Mouse (Mus musculus): Measurements from ENCODE around the gene Thap12. TPM values are rescaled to one million over a fixed set of nuclear protein-coding genes. Genes with fewer than 3 reads are reported as not detected.

Gene Thap12
- total RNA-seq, 2 experiments from 2014 or later, result 62.3 to 63.1 TPM

- no peak for DNase-seq (ENCODE audit: low spot score in 2 of 2)
These were observed 49.8 kb downstream of the Thap12 start for GRCm38 (mm10) chr7:98752680-98753079.

GRCm38 (mm10) chr7:98756050-98756449 is 53.1 kb downstream of the Thap12 start:
- no peak for DNase-seq (ENCODE audit: low spot score in 2 of 2)

- no peak for DNase-seq (ENCODE audit: low spot score in 2 of 2)
These were observed 53.7 kb downstream of the Thap12 start for GRCm38 (mm10) chr7:98756556-98756955.

GRCm38 (mm10) chr7:98760126-98760525 is 57.2 kb downstream of the Thap12 start:
- no peak for DNase-seq (ENCODE audit: low spot score in 2 of 2)

GRCm38 (mm10) chr7:98763911-98764310 is 61.0 kb downstream of the Thap12 start:
- DNase-seq (ENCODE audit: low spot score in 2 of 2), result no peak

- no peak for DNase-seq (ENCODE audit: low spot score in 2 of 2)
These were observed 64.4 kb downstream of the Thap12 start for GRCm38 (mm10) chr7:98767261-98767660.

Other genes with a start within 250 kb of the Thap12 start
- 1 to 10 TPM; 5.9 to 6.4 TPM for gene Lrrc32, start 213.8 kb upstream of the Thap12 start, total RNA-seq (2021)
- 10 to 100 TPM; 62.8 to 64.8 TPM for gene Emsy, start 46.3 kb upstream of the Thap12 start, total RNA-seq (2021)
- under 1 TPM; 0.56 to 0.93 TPM for gene Wnt11, start 132.0 kb downstream of the Thap12 start, total RNA-seq (2021)

Data from left cerebral cortex, adult 18-20 months (tissue).